Mouse (Mus musculus) forebrain, embryonic 10.5 days (tissue): Measurements from ENCODE around the gene Ptprs. TPM values are rescaled to one million over a fixed set of nuclear protein-coding genes. Genes with fewer than 3 reads are reported as not detected.

ENCODE experiments used
- DNase-seq: peaks from one replicate; pipeline ENCODE4 v3.0.0-alpha.2; 2017; ENCODE audit warnings: low spot score; ENCODE audit errors: extremely low spot score
- H3K27ac ChIP-seq: fragments of 300-500 bp; sonication (generic); 2 replicates; pipeline ENCODE4 v1.5.1; 2016; ENCODE audit warnings: mild to moderate bottlenecking
- H3K27me3 ChIP-seq: fragments of 300-500 bp; sonication (generic); 2 replicates; pipeline ENCODE4 v1.6.1; 2016; ENCODE audit warnings: mild to moderate bottlenecking; ENCODE audit not compliant: poor library complexity, severe bottlenecking
- H3K36me3 ChIP-seq: fragments of 300-500 bp; sonication (generic); replicated peaks from 2 replicates; pipeline ENCODE4 v1.6.1; 2016; ENCODE audit warnings: mild to moderate bottlenecking, moderate library complexity
- H3K4me1 ChIP-seq: fragments of 300-500 bp; sonication (generic); 2 replicates; pipeline ENCODE4 v1.6.1; 2016
- H3K4me3 ChIP-seq: fragments of 300-500 bp; sonication (generic); 2 replicates; pipeline ENCODE4 v1.5.1; 2016; ENCODE audit warnings: mild to moderate bottlenecking, moderate library complexity
- H3K9me3 ChIP-seq: fragments of 300-500 bp; sonication (generic); 2 replicates; pipeline ENCODE4 v1.6.1; 2016; ENCODE audit warnings: mild to moderate bottlenecking, moderate library complexity
- WGBS: fragments of 180-500 bp; shearing (Covaris S2); methylation state at CpG from one replicate; pipeline ENCODE4 v1.1.7; 2016; 5-methylcytosine and 5-hydroxymethylcytosine counted together
- microRNA-seq: library from miRNA; unstranded; fragments of <30 nt; microRNA quantifications from one replicate; pipeline ENCODE4, GENCODE M21; 2017
- polyA plus RNA-seq: library from polyadenylated mRNA; unstranded; fragments of >200 nt; fragmentation: Nextera tagmentation; extraction: Ambion mirVana; gene quantifications from 2 replicates; pipeline ENCODE4 v1.2.1, GENCODE M21; 2016

Gene Ptprs
- polyA plus RNA-seq, 1 experiment from 2014 or later: 91.5 TPM

DNA sequence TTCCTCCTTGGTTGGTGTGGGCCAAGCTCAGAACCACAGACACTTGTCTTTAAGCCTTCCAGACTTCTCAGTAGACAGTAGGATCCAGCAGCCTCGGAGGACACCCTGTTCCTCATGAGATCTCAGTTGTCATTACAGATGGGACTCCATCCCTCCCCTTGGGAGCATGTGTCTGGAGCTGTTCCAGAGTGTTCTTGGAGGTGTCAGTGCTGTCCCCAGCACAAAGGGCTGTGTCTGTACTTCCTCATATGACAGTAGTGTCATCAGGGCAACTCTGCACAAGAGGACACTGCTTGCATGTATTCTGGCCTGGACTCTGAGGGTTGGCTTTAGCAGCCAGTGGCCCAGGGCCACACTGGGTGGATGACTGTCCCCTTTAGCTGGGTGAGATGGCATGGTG lies 101.4 kb downstream of the Ptprs start:
- Histone ChIP-seq H3K27ac (no peak overlapping the region), H3K9me3 (no peaks in the 10 kb centered on the region), H3K36me3 (peaks cover 99% of the 10 kb centered on the region), H3K4me3 (no peak overlapping the region), H3K4me1 (peaks cover 4% of the 10 kb centered on the region; the same call in 1 of the 2 replicates), H3K27me3 (no peaks in the 10 kb centered on the region)
- no peak for DNase-seq
- WGBS: 88% methylated on average over 1 of the region's 1 CpGs

DNA sequence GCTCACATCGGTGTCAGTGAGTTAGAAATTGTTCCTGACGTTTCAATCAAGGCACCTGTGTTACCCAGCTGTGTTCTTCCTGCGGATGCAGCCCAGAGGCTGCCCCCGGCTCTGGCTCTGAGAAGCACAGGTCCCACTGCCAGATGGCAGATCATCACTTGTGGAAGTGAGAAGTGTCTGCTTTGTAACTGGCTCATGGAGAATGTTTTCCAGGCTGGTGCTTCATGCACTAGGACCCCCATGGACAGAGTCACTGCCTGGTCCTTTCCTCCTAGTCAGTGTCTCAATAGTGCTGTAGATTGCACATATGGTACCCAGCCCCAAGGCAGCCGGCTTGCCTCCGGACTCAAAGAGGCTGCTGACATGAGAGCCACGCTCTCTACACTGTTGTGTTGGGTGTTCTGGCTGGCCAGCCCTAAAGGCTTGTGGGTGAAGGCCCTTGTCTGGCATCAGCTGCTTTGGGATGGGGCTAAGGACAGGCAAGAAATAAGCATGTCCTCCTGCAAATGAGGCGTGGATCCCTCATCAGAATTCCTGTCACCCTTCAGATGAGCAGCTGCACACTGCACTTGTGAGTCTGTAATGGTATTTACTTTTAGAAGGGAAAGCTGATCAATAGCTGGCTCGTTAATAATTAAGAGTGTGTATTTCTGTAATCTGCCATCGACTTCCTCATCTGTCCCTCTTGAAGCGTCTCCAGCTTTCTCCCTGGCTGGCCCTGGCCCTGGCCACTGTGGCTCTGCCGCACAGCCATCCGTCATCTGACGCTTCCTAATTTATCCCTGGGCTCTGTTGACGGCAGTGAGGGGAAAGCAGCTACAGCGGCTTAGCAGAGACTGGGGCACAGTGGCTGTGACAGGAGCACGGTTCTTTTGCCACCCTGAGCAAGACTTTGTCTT lies 102.9 kb downstream of the Ptprs start:
- Histone ChIP-seq H3K27me3 (no peaks in the 10 kb centered on the region), H3K4me3 (no peak overlapping the region), H3K27ac (no peak overlapping the region), H3K4me1 (peaks cover 4% of the 10 kb centered on the region; the same call in 1 of the 2 replicates), H3K36me3 (peaks cover 99% of the 10 kb centered on the region), H3K9me3 (no peaks in the 10 kb centered on the region)
- WGBS: 91% methylated on average over 17 of the region's 17 CpGs
- DNase-seq: no peak

- Histone ChIP-seq H3K9me3 (no peaks in the 10 kb centered on the region), H3K27ac (no peak overlapping the region)
Measured at GRCm38 (mm10) chr17:56372109-56372508, 104.2 kb downstream of the Ptprs start.

DNA sequence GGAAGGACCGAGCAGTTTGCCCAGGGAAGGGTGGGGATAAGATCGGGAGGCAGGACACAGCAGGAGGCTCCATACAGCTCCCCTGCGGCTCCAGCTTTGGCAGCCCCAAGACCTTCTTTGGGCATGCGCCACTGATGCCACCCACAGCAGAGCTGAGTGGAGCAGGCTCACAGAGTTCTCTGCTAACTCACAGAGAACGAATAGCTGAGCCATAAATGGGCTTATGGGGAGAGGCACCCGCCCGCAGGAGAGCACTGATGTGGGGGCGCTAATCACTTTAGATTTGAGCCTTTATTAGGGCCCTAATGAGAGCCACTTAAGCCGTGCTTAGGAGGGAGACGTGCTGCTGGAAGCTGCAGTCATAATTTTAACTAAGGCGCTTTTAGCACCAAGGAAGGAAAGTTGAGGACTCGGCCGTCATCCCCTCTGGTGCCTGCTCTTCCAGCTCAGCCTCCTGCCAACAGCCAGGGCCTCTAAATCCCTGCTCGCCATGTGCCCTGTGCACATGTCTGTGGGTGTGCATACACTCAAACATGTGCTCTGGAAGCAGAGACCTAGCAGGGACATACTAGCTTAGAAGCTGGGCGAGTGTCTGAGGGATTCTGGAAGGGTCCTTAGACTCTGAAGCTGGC lies 105.1 kb downstream of the Ptprs start:
- H3K27me3 ChIP-seq: no peaks in the 10 kb centered on the region
- 84% methylated on average over 15 of the region's 15 CpGs for WGBS
- no peak overlapping the region for H3K4me3 ChIP-seq
- H3K9me3 ChIP-seq: no peaks in the 10 kb centered on the region
- H3K4me1 ChIP-seq: peaks cover 4% of the 10 kb centered on the region; the same call in 1 of the 2 replicates
- no peak overlapping the region for H3K27ac ChIP-seq
- peaks cover 94% of the 10 kb centered on the region for H3K36me3 ChIP-seq
- DNase-seq: no peak

More at GRCm38 (mm10) chr17:56372109-56372508, 104.2 kb downstream of the Ptprs start:
- WGBS: 65% methylated on average over 4 of the region's 4 CpGs
- no peaks in the 10 kb centered on the region for H3K27me3 ChIP-seq
- no peak for DNase-seq
- H3K4me1 ChIP-seq: peaks cover 4% of the 10 kb centered on the region; the same call in 1 of the 2 replicates
- H3K36me3 ChIP-seq: peaks cover 99% of the 10 kb centered on the region
- no peak overlapping the region for H3K4me3 ChIP-seq

GRCm38 (mm10) chr17:56370090-56370489 lies 106.2 kb downstream of the Ptprs start:
- 85% methylated on average over 3 of the region's 3 CpGs for WGBS
- Histone ChIP-seq H3K4me3 (no peak overlapping the region), H3K9me3 (no peaks in the 10 kb centered on the region), H3K27me3 (no peaks in the 10 kb centered on the region), H3K27ac (no peak overlapping the region), H3K4me1 (peaks cover 11% of the 10 kb centered on the region; the same call in 1 of the 2 replicates), H3K36me3 (peaks cover 95% of the 10 kb centered on the region)
- no peak for DNase-seq

DNA sequence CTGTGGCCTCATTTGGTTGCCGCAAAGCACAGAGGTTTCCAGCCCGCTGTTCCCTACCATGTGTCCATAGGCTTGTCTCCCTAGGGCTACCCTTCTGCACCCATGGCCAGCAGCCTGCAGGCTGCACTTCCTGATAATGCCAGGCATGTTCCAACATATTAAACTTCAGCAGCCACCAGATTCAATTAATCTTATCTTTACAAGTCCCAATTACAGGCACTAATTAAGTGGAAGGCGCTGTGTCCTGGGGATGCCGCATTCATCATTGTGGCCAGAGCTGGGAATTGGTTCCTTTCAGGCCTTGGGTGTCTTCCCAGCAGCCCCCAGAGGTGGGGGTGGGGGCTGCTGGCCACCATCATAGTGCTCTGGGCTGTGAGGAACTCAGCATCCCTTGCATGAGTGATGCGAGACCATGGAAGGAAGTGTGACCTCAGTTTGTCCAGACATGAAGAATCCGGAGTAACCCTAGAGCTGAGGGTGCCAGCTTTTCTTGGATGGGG lies 107.9 kb downstream of the Ptprs start:
- Histone ChIP-seq H3K9me3 (no peaks in the 10 kb centered on the region), H3K27me3 (no peaks in the 10 kb centered on the region), H3K4me1 (peaks cover 11% of the 10 kb centered on the region; the same call in 1 of the 2 replicates), H3K27ac (no peak overlapping the region), H3K4me3 (no peak overlapping the region), H3K36me3 (peaks cover 93% of the 10 kb centered on the region)
- WGBS: 93% methylated on average over 6 of the region's 6 CpGs
- DNase-seq: no peak

GRCm38 (mm10) chr17:56365791-56366673 lies 110.3 kb downstream of the Ptprs start:
- Histone ChIP-seq H3K4me3 (no peak overlapping the region), H3K36me3 (peaks cover 92% of the 10 kb centered on the region), H3K27me3 (no peaks in the 10 kb centered on the region), H3K27ac (no peak overlapping the region), H3K4me1 (peaks cover 10% of the 10 kb centered on the region; the same call in 1 of the 2 replicates), H3K9me3 (no peaks in the 10 kb centered on the region)
- DNase-seq: no peak
- WGBS: 89% methylated on average over 7 of the region's 7 CpGs

Small RNA genes lying within 50 kb of the gene (microRNA-seq; reads per million reads assigned to microRNA genes)
- 1.8 reads per million for gene Mir6977

Other genes with a start within 250 kb of the Ptprs start
- 11.5 and 13.2 TPM in 2 replicates for gene Fem1a, start 219.7 kb downstream of the Ptprs start, polyA plus RNA-seq
- 2.4 and 2.6 TPM in 2 replicates for gene Ticam1, start 199.7 kb downstream of the Ptprs start, polyA plus RNA-seq
- 58.3 and 59.0 TPM in 2 replicates for gene Plin3, start 183.6 kb downstream of the Ptprs start, polyA plus RNA-seq
- gene Arrdc5, start 176.2 kb downstream of the Ptprs start, polyA plus RNA-seq: not detected in 2 replicates
- gene Uhrf1, start 173.2 kb downstream of the Ptprs start, polyA plus RNA-seq: 331 and 343 TPM in 2 replicates
- 35.9 and 39.6 TPM in 2 replicates for gene Kdm4b, start 150.4 kb downstream of the Ptprs start, polyA plus RNA-seq
- gene Znrf4, start 35.9 kb upstream of the Ptprs start, polyA plus RNA-seq: not detected in 2 replicates
- 1.1 and 1.3 TPM in 2 replicates for gene Gm20219, start 77.9 kb upstream of the Ptprs start, polyA plus RNA-seq
- 84.0 and 85.7 TPM in 2 replicates for gene Safb2, start 108.1 kb upstream of the Ptprs start, polyA plus RNA-seq
- gene Safb, start 108.3 kb upstream of the Ptprs start, polyA plus RNA-seq: 160 and 172 TPM in 2 replicates
- 192 and 193 TPM in 2 replicates for gene 2410015M20Rik, start 133.3 kb upstream of the Ptprs start, polyA plus RNA-seq
- 1,518 and 1,601 TPM in 2 replicates for gene Rpl36, start 136.9 kb upstream of the Ptprs start, polyA plus RNA-seq
- gene Lonp1, start 150.4 kb upstream of the Ptprs start, polyA plus RNA-seq: 61.8 and 62.3 TPM in 2 replicates
- gene Catsperd, start 151.7 kb upstream of the Ptprs start, polyA plus RNA-seq: 0.53 and 0.81 TPM in 2 replicates
- 144 and 147 TPM in 2 replicates for gene Ranbp3, start 196.8 kb upstream of the Ptprs start, polyA plus RNA-seq
- gene Ndufa11, start 241.3 kb upstream of the Ptprs start, polyA plus RNA-seq: 366 and 374 TPM in 2 replicates
- gene Vmac, start 241.5 kb upstream of the Ptprs start, polyA plus RNA-seq: 11.1 and 12.2 TPM in 2 replicates